Mouse (Mus musculus) regulatory T cell (primary cell): ENCODE measurements around the gene Chtop.

Experiments
- in situ Hi-C: fragments of 300-600 bp; cut with MboI, MseI; formaldehyde crosslinking; loops from one replicate; pipeline ENCODE4 v1.15.1; 2025; ENCODE audit warnings: high pct_unique_total_duplicates

The Chtop gene

GRCm38 (mm10) chr3:90512948-90513642, 3.8 kb upstream of the Chtop start:
- in situ Hi-C loops, result loop anchor here (10.0 kb wide), 1 partner anchor 132 kb away; no protein-coding TSS in a partner anchor

GRCm38 (mm10) chr3:90512276-90512675, 3.0 kb upstream of the Chtop start:
- in situ Hi-C loops, result loop anchor here (10.0 kb wide), 1 partner anchor 133 kb away; no protein-coding TSS in a partner anchor

- in situ Hi-C loops, result loop anchor here (10.0 kb wide), 1 partner anchor 135 kb away; no protein-coding TSS in a partner anchor
These were observed 437 bp upstream of the Chtop start for GRCm38 (mm10) chr3:90509747-90510123.

- in situ Hi-C loops, result no loop called here
These were observed 880 bp downstream of the Chtop start for GRCm38 (mm10) chr3:90508287-90508949.

GRCm38 (mm10) chr3:90506362-90506761, 2.9 kb downstream of the Chtop start:
- in situ Hi-C loops, result no loop called here

- in situ Hi-C loops, result no loop called here
These were observed 4.1 kb downstream of the Chtop start for GRCm38 (mm10) chr3:90505216-90505615.

GRCm38 (mm10) chr3:90503444-90503843, 5.9 kb downstream of the Chtop start:
- in situ Hi-C loops, result no loop called here

GRCm38 (mm10) chr3:90497597-90497996, 11.7 kb downstream of the Chtop start:
- in situ Hi-C loops, result no loop called here

GRCm38 (mm10) chr3:90495850-90496525, 13.3 kb downstream of the Chtop start:
- in situ Hi-C loops, result no loop called here

GRCm38 (mm10) chr3:90493831-90494540, 15.3 kb downstream of the Chtop start:
- in situ Hi-C loops, result loop anchor here (5.0 kb wide), 1 partner anchor 93 kb away; no protein-coding TSS in a partner anchor

GRCm38 (mm10) chr3:90491350-90491749, 17.9 kb downstream of the Chtop start:
- in situ Hi-C loops, result loop anchor here (5.0 kb wide), 1 partner anchor 96 kb away; no protein-coding TSS in a partner anchor

GRCm38 (mm10) chr3:90490696-90491256, 18.5 kb downstream of the Chtop start, which contains the start of gene Snapin:
Gene Snapin (minus strand): TSS chr3:90491033.
- in situ Hi-C loops, result loop anchor here (5.0 kb wide), 1 partner anchor 97 kb away; no protein-coding TSS in a partner anchor

- in situ Hi-C loops, result no loop called here
These were observed 20.7 kb downstream of the Chtop start for GRCm38 (mm10) chr3:90488576-90488975.

GRCm38 (mm10) chr3:90486998-90487397, 22.3 kb downstream of the Chtop start:
- in situ Hi-C loops, result no loop called here

GRCm38 (mm10) chr3:90475831-90476611, 33.3 kb downstream of the Chtop start, which contains the start of gene Ilf2:
Gene Ilf2 (plus strand): TSS chr3:90476126.
- in situ Hi-C loops, result no loop called here

- in situ Hi-C loops, result no loop called here
These were observed 34.0 kb downstream of the Chtop start for GRCm38 (mm10) chr3:90475151-90475830.

- in situ Hi-C loops, result no loop called here
These were observed 37.1 kb downstream of the Chtop start for GRCm38 (mm10) chr3:90472213-90472612.

- in situ Hi-C loops, result no loop called here
These were observed 41.5 kb downstream of the Chtop start for GRCm38 (mm10) chr3:90467618-90468300.

- in situ Hi-C loops, result no loop called here
These were observed 43.0 kb downstream of the Chtop start for GRCm38 (mm10) chr3:90466311-90466766.
